Mouse (Mus musculus): ENCODE results near the gene Cox10.

- TF ChIP-seq CTCF (IDR thresholded peaks at IDR 0.05; ENCODE audit: extremely low read depth, insufficient read depth, low read length) (no peak), POLR2A (IDR thresholded peaks at IDR 0.05; ENCODE audit: extremely low read depth, insufficient read depth, low read length) (no peak)
Observed at GRCm38 (mm10) chr11:63917561-63917960, 161.7 kb downstream of the Cox10 start.

Measured in cortical plate, adult 2 months (tissue).